Mouse (Mus musculus) lung, postnatal 0 days (tissue): ENCODE data around the gene Osbp. TPM values are rescaled to one million over a fixed set of nuclear protein-coding genes. Genes with fewer than 3 reads are reported as not detected.

ENCODE experiments used
- ATAC-seq: fragments of 200-750 bp; cut with Nextera tagmentation; 2 replicates; pipeline ENCODE4 v1.8.0; 2017; ENCODE audit warnings: moderate library complexity
- DNase-seq: peaks from one replicate; pipeline ENCODE4 v3.0.0-alpha.2; 2016; ENCODE audit warnings: low spot score
- H3K27ac ChIP-seq: fragments of 300-500 bp; sonication (generic); 2 replicates; pipeline ENCODE4 v1.5.1; 2014; ENCODE audit warnings: antibody characterized with exemption, mild to moderate bottlenecking, low read length, mixed read lengths
- H3K27me3 ChIP-seq: fragments of 300-500 bp; sonication (generic); replicated peaks from 2 replicates; pipeline ENCODE4 v1.6.1; 2014; ENCODE audit warnings: low read length, mixed read lengths; ENCODE audit not compliant: insufficient read depth
- H3K36me3 ChIP-seq: fragments of 300-500 bp; sonication (generic); 2 replicates; pipeline ENCODE4 v1.6.1; 2014; ENCODE audit warnings: low read length, mixed read lengths; ENCODE audit not compliant: insufficient read depth
- H3K4me1 ChIP-seq: fragments of 300-500 bp; sonication (generic); 2 replicates; pipeline ENCODE4 v1.6.1; 2014; ENCODE audit warnings: antibody characterized with exemption, low read depth, low read length, mixed read lengths; ENCODE audit not compliant: insufficient read depth
- H3K4me2 ChIP-seq: fragments of 300-500 bp; sonication (generic); replicated peaks from 2 replicates; pipeline ENCODE4 v1.6.1; 2014; ENCODE audit warnings: low read depth, mild to moderate bottlenecking, low read length, moderate library complexity, mixed read lengths
- H3K4me3 ChIP-seq: fragments of 300-500 bp; sonication (generic); 2 replicates; pipeline ENCODE4 v1.5.1; 2014; ENCODE audit warnings: low read depth, low read length
- H3K9ac ChIP-seq: fragments of 300-500 bp; sonication (generic); replicated peaks from 2 replicates; pipeline ENCODE4 v1.6.1; 2014; ENCODE audit warnings: low read depth, mild to moderate bottlenecking
- H3K9me3 ChIP-seq: fragments of 300-500 bp; sonication (generic); 2 replicates; pipeline ENCODE4 v1.6.1; 2016; ENCODE audit warnings: low read length, mixed read lengths
- CTCF ChIP-seq: IDR thresholded peaks from 2 replicates; pipeline ENCODE4 v1.5.1; 2016; ENCODE audit warnings: antibody characterized with exemption, mild to moderate bottlenecking
- EP300 ChIP-seq: IDR thresholded peaks from 2 replicates; pipeline ENCODE4 v1.6.1; 2016; ENCODE audit warnings: antibody characterized with exemption, mild to moderate bottlenecking, control low read depth
- WGBS: fragments of 180-500 bp; shearing (Covaris S2); extraction: QIAGEN DNeasy Blood & Tissue Kit; methylation state at CpG from one replicate; pipeline ENCODE4 v1.1.7; 2014; 5-methylcytosine and 5-hydroxymethylcytosine counted together
- polyA plus RNA-seq: library from polyadenylated mRNA; unstranded; fragments of >200 nt; fragmentation: Nextera tagmentation; extraction: Ambion mirVana; gene quantifications from 2 replicates; pipeline ENCODE4 v1.2.1, GENCODE M21; 2015

Osbp gene
- polyA plus RNA-seq, 1 experiment from 2014 or later: 4.6 TPM

GRCm38 (mm10) chr19:12004216-12005008 lies 38.7 kb downstream of the Osbp start:
- peak; percentile 11; the same call in 1 of the 2 replicates for ATAC-seq
- no peaks in the 10 kb centered on the region for H3K36me3 ChIP-seq
- 45% methylated on average over 9 of the region's 9 CpGs for WGBS
- peak overlapping the region; percentile 65 for H3K4me2 ChIP-seq
- H3K9me3 ChIP-seq: no peaks in the 10 kb centered on the region
- peaks cover 4% of the 10 kb centered on the region; the same call in 1 of the 2 replicates for H3K4me1 ChIP-seq
- H3K27me3 ChIP-seq: no peaks in the 10 kb centered on the region
- TF ChIP-seq EP300 (no peak), CTCF (no peak)
- H3K4me3 ChIP-seq: peak overlapping the region; percentile 66; the same call in 1 of the 2 replicates
- no peak overlapping the region for H3K9ac ChIP-seq
- DNase-seq: peak; percentile 23
- no peak overlapping the region for H3K27ac ChIP-seq

DNA sequence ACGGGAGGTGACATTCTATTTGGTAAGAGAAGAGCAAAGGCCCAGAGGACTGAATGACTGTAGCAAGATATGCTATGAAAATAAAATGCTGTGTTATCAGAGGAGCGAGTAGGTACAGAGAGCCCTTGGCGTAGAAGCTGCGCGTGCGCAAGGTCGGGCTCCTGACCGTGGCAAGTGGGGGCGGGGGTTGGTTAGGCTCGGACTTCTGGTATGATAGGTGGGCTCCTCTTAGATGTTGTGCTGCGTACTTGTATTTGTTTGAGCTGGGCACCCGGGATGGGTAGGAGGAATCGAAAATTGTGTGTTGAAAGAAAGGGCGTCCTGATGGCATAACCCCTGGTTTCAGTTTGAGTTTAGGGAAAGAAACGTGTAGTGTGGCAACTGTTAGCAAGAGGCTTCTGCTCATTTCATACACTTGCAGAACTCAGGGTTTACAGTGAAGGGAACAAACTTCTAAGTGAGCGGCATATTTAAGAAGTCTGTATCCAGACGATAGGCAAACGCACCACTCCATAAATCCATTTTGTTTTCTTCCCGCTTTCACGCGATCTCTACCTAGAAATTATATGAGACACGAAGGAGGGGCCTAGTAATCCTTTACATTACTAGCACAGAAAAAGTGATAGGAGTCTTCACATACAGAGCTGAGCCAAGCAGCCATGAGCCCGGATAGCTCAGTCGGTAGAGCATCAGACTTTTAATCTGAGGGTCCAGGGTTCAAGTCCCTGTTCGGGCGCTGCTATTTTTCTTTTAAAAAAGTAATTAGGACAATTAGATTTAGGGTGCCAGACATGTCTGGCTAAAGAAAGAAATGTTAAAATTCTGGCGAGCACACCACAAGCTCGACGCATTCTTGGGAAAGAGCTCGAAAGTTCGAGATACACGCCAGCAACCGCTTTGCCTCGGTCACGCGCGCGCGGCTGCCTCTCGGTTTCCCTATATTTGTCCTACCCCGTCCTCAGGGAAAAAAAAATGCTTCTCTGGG lies 39.9 kb downstream of the Osbp start:
- peak; percentile 83 for DNase-seq

DNA sequence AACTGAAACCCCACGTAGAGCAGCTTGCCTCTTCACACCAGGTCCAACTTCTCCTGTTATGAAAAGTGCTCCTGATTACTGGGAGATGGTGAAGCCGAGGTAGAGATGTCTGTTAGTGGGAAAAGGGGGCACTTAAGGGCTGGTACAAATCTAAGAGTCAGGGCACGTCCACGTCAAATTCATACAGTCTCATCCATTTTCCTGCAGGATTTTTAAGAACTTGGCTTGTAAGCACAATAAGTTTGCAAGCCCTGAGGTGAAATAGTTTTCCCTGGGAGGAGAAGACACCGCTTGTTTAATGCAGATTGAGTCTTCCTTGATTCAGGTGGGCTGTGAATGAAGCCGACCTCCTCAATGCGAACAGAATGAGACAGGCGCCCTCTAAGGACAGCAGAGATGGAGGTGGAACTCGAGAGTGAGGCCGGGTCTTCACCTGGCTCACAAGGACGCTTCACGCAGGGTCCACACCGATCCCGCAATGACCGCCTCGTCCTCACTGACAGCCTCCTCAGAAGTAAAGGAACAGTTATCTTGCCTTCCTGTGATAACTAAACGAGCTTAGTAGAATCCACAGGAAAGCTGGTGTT lies 40.7 kb downstream of the Osbp start:
- Histone ChIP-seq H3K27me3 (no peaks in the 10 kb centered on the region), H3K27ac (peak overlapping the region; percentile 59), H3K4me3 (peak overlapping the region; percentile 66), H3K9me3 (no peaks in the 10 kb centered on the region), H3K4me2 (peak overlapping the region; percentile 65), H3K9ac (peak overlapping the region; percentile 37), H3K36me3 (no peaks in the 10 kb centered on the region), H3K4me1 (peaks cover 4% of the 10 kb centered on the region; the same call in 1 of the 2 replicates)
- 6% methylated on average over 17 of the region's 17 CpGs for WGBS
- TF ChIP-seq EP300 (no peak), CTCF (peak; percentile 10; the same call in 1 of the 2 replicates)
- DNase-seq (no peak), ATAC-seq (no peak)

More for the DNA sequence above, 39.9 kb downstream of the Osbp start:
- TF ChIP-seq CTCF (no peak), EP300 (no peak)
- WGBS: under 1% methylated on average over 41 of the region's 41 CpGs
- Histone ChIP-seq H3K27me3 (no peaks in the 10 kb centered on the region), H3K4me2 (peak overlapping the region; percentile 65), H3K9ac (peak overlapping the region; percentile 37), H3K9me3 (no peaks in the 10 kb centered on the region), H3K27ac (peak overlapping the region; percentile 70), H3K4me3 (peak overlapping the region; percentile 66), H3K36me3 (no peaks in the 10 kb centered on the region), H3K4me1 (peaks cover 4% of the 10 kb centered on the region; the same call in 1 of the 2 replicates)
- ATAC-seq: peak; percentile 69

- no peak overlapping the region for H3K27ac ChIP-seq
- H3K4me2 ChIP-seq: peak overlapping the region; percentile 65
- TF ChIP-seq EP300 (no peak), CTCF (peak; percentile 79)
- H3K27me3 ChIP-seq: no peaks in the 10 kb centered on the region
- WGBS: 16% methylated on average over 17 of the region's 17 CpGs
- H3K4me1 ChIP-seq: peaks cover 4% of the 10 kb centered on the region; the same call in 1 of the 2 replicates
- H3K36me3 ChIP-seq: no peaks in the 10 kb centered on the region
- DNase-seq: peak; percentile 66
- H3K9me3 ChIP-seq: no peaks in the 10 kb centered on the region
- peak overlapping the region; percentile 12; the same call in 1 of the 2 replicates for H3K4me3 ChIP-seq
- H3K9ac ChIP-seq: no peak overlapping the region
- no peak for ATAC-seq
Measured at GRCm38 (mm10) chr19:12007105-12007931, 41.6 kb downstream of the Osbp start.
